Mouse (Mus musculus): ENCODE results near the gene Bmp8a. TPM values are rescaled to one million over a fixed set of nuclear protein-coding genes. Genes with fewer than 3 reads are reported as not detected.
"Not testable (repeated sequence)": the region's sequence is repeated elsewhere in the genome, so short reads cannot be mapped to it uniquely, and the experiment has no call there.

The Bmp8a gene
- total RNA-seq, 2 experiments from 2014 or later = not detected

GRCm38 (mm10) chr4:123331961-123332360 is 11.1 kb downstream of the Bmp8a start:
- not testable (repeated sequence) for ATAC-seq (ENCODE audit: poor library complexity, severe bottlenecking)

- ATAC-seq (ENCODE audit: poor library complexity, severe bottlenecking) = no peak
Observed at GRCm38 (mm10) chr4:123331326-123331725, 11.7 kb downstream of the Bmp8a start.

- no peak for ATAC-seq (ENCODE audit: poor library complexity, severe bottlenecking)
Observed at GRCm38 (mm10) chr4:123328946-123329345, 14.1 kb downstream of the Bmp8a start.

- no peak for ATAC-seq (ENCODE audit: poor library complexity, severe bottlenecking)
Observed at GRCm38 (mm10) chr4:123327630-123328029, 15.4 kb downstream of the Bmp8a start.

GRCm38 (mm10) chr4:123326087-123326486 is 17.0 kb downstream of the Bmp8a start:
- no peak for ATAC-seq (ENCODE audit: poor library complexity, severe bottlenecking)

- no peak for ATAC-seq (ENCODE audit: poor library complexity, severe bottlenecking)
Observed at GRCm38 (mm10) chr4:123323534-123323933, 19.5 kb downstream of the Bmp8a start, which contains the start of gene Oxct2a. Gene Oxct2a (minus strand): TSS chr4:123323634.

GRCm38 (mm10) chr4:123322910-123323309 is 20.1 kb downstream of the Bmp8a start:
- ATAC-seq (ENCODE audit: poor library complexity, severe bottlenecking) = not testable (repeated sequence)

- ATAC-seq (ENCODE audit: poor library complexity, severe bottlenecking) = no peak
Observed at GRCm38 (mm10) chr4:123314497-123314896, 28.6 kb downstream of the Bmp8a start.

- ATAC-seq (ENCODE audit: poor library complexity, severe bottlenecking) = peak; percentile 85
Observed at GRCm38 (mm10) chr4:123313010-123313409, 30.0 kb downstream of the Bmp8a start.

DNA sequence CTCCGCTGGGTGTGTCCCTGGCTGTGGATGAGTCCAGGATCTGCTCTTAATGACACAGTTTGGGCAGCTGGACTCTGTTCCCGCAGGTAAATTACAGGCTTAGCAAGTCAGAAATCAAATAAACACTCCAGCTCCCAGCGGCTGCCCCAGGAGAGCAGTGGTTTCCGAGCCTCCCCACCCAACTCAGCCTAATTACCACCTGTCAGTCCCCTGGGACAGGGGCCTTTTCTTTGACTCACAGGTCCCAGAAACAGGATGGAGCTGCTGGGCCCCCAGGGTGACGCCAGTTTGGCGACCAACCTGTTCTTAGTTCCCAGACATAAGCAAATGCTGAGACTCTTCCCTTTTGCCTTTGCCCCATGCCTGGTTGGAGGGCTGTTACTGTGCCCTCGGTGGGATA is 31.2 kb downstream of the Bmp8a start:
- ATAC-seq (ENCODE audit: poor library complexity, severe bottlenecking) = no peak

DNA sequence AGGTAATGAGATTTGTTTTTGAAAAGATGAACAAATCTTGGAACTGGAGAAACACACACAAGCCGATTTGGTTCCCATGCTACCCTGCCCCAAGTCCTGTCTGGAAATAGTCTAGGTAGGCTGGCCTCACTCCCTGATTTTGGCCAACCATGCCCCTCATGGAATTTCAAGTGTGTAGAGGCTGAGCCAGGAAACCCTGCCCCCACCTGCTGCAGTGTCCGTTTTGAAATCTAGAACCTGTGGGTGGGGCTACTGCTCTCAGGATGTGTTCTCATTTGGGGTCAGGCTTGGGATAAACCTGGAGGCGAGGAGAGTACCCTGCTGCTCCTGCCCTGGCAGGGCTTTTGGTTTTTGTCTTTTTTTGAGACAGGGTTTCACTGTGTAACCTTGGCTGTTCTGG is 34.8 kb downstream of the Bmp8a start:
- ATAC-seq (ENCODE audit: poor library complexity, severe bottlenecking) = no peak

GRCm38 (mm10) chr4:123306999-123307398 is 36.1 kb downstream of the Bmp8a start:
- ATAC-seq (ENCODE audit: poor library complexity, severe bottlenecking) = no peak

- ATAC-seq (ENCODE audit: poor library complexity, severe bottlenecking) = peak; percentile 85
Observed at GRCm38 (mm10) chr4:123305789-123306188, 37.3 kb downstream of the Bmp8a start.

DNA sequence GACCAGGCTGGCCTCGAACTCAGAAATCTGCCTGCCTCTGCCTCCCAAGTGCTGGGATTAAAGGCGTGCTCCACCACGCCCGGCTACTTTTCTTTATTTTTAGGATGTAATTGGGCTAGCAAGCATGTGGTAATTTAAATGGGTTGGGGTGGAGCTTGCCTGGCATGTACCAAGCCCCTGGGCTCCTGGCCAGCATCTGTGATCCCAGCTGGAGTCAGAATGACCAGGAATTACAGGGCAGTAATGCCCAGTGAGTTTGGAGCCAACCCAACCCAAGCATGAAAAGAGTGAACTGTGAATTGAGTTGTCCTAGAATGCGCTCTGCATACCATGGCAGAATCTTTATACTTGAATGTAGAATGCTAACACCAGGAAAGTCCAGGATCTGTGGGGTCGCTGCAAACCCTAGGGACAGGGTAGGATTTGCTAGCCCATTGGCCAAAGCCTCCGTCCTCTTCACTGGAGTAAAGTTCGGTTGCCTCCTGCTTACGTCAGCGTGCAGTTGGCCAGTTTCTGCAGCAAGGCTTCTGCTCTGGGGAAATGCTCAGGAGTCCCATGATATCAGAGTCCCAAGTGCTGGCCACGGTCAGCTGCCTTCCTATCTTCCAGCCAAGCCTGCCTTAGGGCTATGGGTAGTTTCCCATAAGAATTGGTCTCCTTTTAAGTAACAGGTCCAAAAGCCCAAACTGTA is 43.9 kb downstream of the Bmp8a start:
- no peak for ATAC-seq (ENCODE audit: poor library complexity, severe bottlenecking)

- ATAC-seq (ENCODE audit: poor library complexity, severe bottlenecking) = no peak
Observed at GRCm38 (mm10) chr4:123298226-123298625, 44.8 kb downstream of the Bmp8a start.

DNA sequence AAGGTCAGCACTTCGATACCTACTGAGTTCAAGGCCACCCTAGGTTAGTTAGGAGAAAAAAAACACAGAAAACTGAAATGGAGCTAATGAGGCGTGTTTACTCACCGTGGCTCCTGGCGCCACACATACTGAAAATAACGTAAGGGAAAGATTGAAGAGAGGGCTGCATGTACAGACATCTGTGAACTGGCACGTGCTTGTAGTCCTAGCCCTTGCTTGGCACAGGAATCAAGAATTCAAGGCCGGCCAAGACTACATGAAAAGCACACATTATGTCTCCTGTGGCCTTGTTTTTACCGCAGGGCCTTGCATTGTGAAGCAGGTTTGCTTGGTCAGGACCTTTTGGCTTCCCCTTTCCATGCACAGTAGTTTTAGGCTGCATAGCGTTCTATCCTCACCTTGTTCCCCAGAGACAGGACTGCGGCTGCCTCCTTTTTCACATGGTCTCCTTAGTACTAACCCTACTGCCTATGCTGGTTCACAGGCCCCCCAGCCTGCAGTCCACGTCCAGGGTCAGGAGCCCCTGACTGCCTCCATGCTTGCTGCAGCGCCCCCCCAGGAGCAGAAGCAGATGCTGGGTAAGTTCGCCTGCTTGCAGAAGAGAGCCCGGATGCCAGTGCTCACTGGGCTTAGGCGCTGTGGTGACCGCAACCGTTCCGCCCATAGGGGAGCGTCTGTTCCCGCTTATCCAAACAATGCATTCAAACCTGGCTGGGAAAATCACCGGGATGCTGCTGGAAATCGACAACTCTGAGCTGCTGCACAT is 45.7 kb downstream of the Bmp8a start:
- ATAC-seq (ENCODE audit: poor library complexity, severe bottlenecking) = no peak

GRCm38 (mm10) chr4:123296148-123296534 is 46.9 kb downstream of the Bmp8a start:
- ATAC-seq (ENCODE audit: poor library complexity, severe bottlenecking) = no peak

- ATAC-seq (ENCODE audit: poor library complexity, severe bottlenecking) = no peak
Observed at GRCm38 (mm10) chr4:123295516-123296147, 47.4 kb downstream of the Bmp8a start.

DNA sequence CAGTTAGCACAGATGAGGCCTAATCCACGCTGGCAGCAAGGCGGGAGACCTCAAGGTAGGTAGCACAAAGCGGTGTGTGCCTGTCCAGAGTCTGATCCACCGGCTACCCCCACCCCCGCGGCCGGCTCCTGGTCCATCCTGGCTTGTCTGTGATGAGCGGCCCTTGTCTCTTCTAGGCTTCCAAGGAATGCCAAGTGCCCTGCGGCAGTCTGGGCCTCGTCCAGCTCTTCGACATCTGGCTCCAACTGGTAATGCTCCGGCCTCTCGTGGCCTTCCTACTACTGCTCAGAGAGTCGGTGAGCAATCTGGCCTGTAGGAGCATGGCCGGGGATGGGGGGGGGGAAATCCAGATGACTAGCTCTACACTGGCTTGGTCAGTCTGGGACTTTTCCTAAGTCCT is 48.0 kb downstream of the Bmp8a start:
- not testable (repeated sequence) for ATAC-seq (ENCODE audit: poor library complexity, severe bottlenecking)

DNA sequence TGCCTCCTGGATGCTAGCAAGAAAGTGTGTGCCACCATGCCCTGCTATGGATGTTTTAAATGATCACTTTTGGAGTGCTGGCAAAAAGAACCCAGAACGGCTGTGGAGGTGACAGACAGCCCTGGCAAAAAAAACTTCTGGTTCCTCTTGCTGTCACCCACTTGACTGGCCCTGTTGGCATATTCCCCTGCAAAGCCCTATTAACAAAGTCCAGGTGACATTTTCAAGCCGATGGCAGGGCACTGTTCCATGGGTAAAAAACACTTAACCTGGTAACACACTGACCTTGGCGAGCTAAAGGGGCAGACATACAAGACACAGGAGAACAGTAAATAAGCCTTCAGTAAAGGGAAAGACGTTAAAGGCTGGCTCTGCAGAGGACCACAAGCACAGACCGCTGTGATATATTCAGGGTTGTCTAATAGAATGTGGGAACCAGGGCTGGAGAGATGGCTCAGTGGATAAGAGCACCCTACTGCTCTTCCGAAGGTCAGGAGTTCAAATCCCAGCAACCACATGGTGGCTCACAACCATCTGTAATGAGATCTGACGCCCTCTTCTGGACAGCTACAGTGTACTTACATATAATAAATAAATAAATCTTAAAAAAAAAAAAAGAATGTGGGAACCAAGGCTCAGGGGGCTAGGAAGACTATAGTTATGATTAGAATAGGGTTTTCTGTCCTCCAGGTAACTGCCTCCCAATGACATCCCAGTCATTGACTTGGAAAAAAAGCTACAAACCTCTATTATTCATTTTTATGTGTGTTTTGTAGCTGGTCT is 49.2 kb downstream of the Bmp8a start:
- no peak for ATAC-seq (ENCODE audit: poor library complexity, severe bottlenecking)

GRCm38 (mm10) chr4:123292989-123293388 is 50.1 kb downstream of the Bmp8a start:
- no peak for ATAC-seq (ENCODE audit: poor library complexity, severe bottlenecking)

Measured in megakaryocyte, adult 5-6 weeks (primary cell).